Mouse (Mus musculus): ENCODE measurements around the gene Flnb.

Gene Flnb

GRCm38 (mm10) chr14:7943801-7944135, 126.0 kb downstream of the Flnb start:
- no peak for DNase-seq (ENCODE audit: low spot score in 2 of 2)

- DNase-seq (ENCODE audit: low spot score in 2 of 2): no peak
These were observed 126.7 kb downstream of the Flnb start for GRCm38 (mm10) chr14:7944349-7945039.

- no peak for DNase-seq (ENCODE audit: low spot score in 2 of 2)
These were observed 127.5 kb downstream of the Flnb start for GRCm38 (mm10) chr14:7945261-7945660.

- DNase-seq (ENCODE audit: low spot score in 2 of 2): no peak
These were observed 133.5 kb downstream of the Flnb start for GRCm38 (mm10) chr14:7951234-7951633.

- DNase-seq (ENCODE audit: low spot score in 2 of 2): no peak
These were observed 135.0 kb downstream of the Flnb start for GRCm38 (mm10) chr14:7952610-7953254.

- DNase-seq (ENCODE audit: low spot score in 2 of 2): no peak
These were observed 136.3 kb downstream of the Flnb start for GRCm38 (mm10) chr14:7954071-7954471.

GRCm38 (mm10) chr14:7956427-7956826, 138.7 kb downstream of the Flnb start:
- DNase-seq (ENCODE audit: low spot score in 2 of 2): no peak

GRCm38 (mm10) chr14:7957049-7957448, 139.3 kb downstream of the Flnb start, which contains the start of gene Gm45521:
Gene Gm45521 (plus strand): TSS chr14:7957288.
- DNase-seq (ENCODE audit: low spot score in 2 of 2): no peak

- no peak for DNase-seq (ENCODE audit: low spot score in 2 of 2)
These were observed 142.9 kb downstream of the Flnb start for GRCm38 (mm10) chr14:7960616-7961015.

GRCm38 (mm10) chr14:7961714-7962113, 144.0 kb downstream of the Flnb start:
- no peak for DNase-seq (ENCODE audit: low spot score in 2 of 2)

- no peak for DNase-seq (ENCODE audit: low spot score in 2 of 2)
These were observed 144.9 kb downstream of the Flnb start for GRCm38 (mm10) chr14:7962626-7963025.

GRCm38 (mm10) chr14:7963160-7963559, 145.4 kb downstream of the Flnb start:
- DNase-seq (ENCODE audit: low spot score in 2 of 2): no peak

GRCm38 (mm10) chr14:7964219-7964889, 146.6 kb downstream of the Flnb start:
- peak in 1 of 2 experiments; percentile 67 for DNase-seq (ENCODE audit: low spot score in 2 of 2)

GRCm38 (mm10) chr14:7971889-7972493, 154.2 kb downstream of the Flnb start:
- DNase-seq (ENCODE audit: low spot score in 2 of 2): no peak

- no peak for DNase-seq (ENCODE audit: low spot score in 2 of 2)
These were observed 156.9 kb downstream of the Flnb start for GRCm38 (mm10) chr14:7974643-7975042.

- no peak for DNase-seq (ENCODE audit: low spot score in 2 of 2)
These were observed 157.4 kb downstream of the Flnb start for GRCm38 (mm10) chr14:7975177-7975576.

GRCm38 (mm10) chr14:7977471-7977870, 159.7 kb downstream of the Flnb start:
- no peak for DNase-seq (ENCODE audit: low spot score in 2 of 2)

- DNase-seq (ENCODE audit: low spot score in 2 of 2): no peak
These were observed 160.4 kb downstream of the Flnb start for GRCm38 (mm10) chr14:7978183-7978582.

- DNase-seq (ENCODE audit: low spot score in 2 of 2): no peak
These were observed 163.5 kb downstream of the Flnb start for GRCm38 (mm10) chr14:7981226-7981625.

- DNase-seq (ENCODE audit: low spot score in 2 of 2): no peak
These were observed 169.2 kb downstream of the Flnb start for GRCm38 (mm10) chr14:7986913-7987312.

- no peak for DNase-seq (ENCODE audit: low spot score in 2 of 2)
These were observed 171.6 kb downstream of the Flnb start for GRCm38 (mm10) chr14:7989371-7989770.

- no peak for DNase-seq (ENCODE audit: low spot score in 2 of 2)
These were observed 172.2 kb downstream of the Flnb start for GRCm38 (mm10) chr14:7989961-7990360.
